Mouse (Mus musculus) left cerebral cortex, adult 9 months (tissue): Measurements from ENCODE around the gene Eif3c.

Source experiments
- DNase-seq, 2 experiments: peaks; one replicate each; pipeline ENCODE4 v3.0.0; 2022; ENCODE audit warnings: low spot score in 2 of 2

Gene Eif3c

DNA sequence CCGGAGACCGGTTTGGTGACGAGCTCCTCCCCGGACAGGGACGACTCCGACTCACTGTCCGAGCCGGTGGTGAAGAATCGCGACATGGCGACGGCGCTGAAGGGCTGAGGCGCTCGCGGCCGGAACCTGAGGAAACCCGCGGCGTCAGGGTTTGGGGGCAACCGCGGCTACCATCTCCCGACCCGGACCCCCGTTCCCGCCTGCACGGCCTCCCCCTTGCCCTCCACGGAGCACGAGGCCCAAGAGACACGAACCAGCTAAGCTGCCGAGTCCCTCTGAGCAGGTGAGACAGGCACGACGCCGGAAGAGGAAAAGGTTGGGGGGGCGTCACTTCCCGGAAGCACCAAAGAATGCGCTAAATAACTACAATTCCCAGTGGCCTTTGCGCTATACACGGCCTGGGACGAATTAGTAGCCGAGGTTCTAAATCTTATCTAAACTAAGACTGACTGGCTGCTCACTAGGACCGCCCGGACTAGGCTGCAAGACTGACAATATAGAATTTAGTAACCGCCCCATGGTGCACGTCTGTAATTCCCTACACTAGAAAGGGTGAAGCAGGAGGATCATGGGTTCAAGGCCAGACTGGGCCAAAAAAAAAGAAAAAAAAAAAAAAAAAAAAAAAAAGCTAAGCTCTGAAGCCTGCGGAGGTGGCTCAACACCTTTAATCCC is at the start of gene Eif3c:
TSS of gene Eif3c (minus strand) at position 318 of the 672 bp plus-strand sequence.
- DNase-seq = peak; percentile 77 to 92

DNA sequence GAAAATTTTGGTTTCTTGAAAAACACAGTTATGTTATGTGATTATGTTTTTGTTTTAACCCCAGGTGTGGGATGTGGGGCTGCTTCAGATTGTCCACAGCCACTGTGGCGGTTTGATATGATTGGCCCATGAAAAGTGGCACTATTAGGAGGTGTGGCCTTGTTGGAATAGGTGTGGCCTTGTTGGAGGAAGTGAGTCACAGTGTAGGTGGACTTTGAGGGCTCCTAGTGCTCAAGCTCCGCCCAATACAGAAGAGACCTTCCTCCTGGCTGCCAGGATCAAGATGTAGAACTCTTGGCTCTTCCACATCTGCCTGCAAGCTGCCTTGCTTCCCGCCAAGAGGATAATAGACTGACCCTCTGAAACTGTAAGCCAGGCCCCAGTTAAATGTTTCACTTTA is 46.5 kb upstream of the Eif3c start:
- DNase-seq = no peak

DNA sequence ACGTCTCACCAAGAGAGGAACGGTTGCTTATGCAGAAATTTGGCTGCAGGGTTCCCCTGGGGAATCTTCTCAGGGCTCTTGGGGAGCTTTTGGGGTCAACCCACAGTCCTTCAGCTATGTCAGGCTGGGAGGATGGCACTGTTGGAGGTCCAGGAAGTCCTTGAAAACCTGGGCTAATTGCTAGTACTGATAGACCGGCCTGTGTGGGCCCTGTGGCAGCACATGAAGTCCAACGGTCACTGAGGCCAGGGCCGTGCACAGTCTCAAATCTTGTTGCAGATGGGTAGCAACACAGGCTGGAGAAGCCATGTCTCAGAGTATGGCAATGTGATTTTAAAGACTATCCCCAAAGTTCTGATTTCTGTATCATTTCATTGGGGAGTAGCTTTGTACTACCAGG is 41.6 kb upstream of the Eif3c start:
- DNase-seq = no peak

DNA sequence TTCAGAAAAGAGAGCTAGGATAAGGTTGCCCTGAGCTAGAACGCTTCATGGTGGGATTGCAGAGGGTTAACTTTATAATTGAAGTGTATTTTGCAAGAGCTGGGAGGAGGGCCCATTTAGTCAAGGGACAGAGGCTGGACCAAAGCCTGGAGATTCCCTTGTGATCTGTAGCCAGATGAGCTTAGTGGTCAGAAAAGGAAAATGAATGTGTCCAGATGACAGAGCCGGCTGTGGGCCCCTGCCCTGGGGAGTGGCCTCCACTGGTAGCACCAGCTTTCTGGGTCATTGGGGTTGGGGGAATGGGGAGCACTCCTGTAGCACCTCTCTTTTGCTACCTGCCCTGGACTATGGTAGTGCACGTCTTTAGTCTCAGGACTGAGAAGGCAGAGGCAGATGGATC is 40.9 kb upstream of the Eif3c start:
- DNase-seq = no peak

DNA sequence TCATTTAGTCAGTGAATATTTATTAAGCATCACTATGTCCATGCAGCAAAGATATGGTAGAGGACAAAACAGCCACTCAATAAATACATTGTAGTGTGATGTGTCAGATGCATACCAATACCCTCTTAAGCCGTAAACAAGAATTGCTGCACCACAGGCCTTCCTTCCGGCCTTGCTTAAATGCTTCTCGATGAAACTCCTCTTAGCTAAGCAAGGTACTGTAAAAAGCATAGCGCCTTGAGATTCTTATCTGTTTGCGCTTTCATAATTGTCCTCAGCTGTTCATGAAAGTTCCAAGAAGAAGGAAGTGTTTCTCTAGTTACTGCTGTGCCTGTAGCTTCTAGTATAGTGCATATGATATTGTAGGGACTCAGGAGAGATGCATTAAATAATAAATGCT is 40.4 kb upstream of the Eif3c start:
- DNase-seq = no peak

DNA sequence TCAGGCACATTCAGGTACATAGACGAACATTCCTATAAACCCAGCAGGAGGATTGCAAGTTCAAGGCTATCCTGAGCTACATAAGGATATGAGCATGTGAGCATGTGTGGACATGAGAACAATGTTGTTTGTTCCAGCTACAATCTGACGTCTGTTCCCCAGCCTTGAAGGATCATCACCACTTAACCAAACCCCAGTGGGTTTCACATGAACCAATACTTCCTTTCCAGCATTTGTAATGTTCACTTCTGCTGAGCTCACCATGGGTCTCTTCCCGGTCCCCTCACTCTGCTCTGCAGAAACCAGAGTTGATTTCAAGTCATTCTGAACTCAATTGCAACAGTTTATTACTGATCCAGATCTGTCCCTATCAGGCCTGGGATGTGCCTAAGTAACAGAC is 36.4 kb upstream of the Eif3c start:
- DNase-seq = no peak

DNA sequence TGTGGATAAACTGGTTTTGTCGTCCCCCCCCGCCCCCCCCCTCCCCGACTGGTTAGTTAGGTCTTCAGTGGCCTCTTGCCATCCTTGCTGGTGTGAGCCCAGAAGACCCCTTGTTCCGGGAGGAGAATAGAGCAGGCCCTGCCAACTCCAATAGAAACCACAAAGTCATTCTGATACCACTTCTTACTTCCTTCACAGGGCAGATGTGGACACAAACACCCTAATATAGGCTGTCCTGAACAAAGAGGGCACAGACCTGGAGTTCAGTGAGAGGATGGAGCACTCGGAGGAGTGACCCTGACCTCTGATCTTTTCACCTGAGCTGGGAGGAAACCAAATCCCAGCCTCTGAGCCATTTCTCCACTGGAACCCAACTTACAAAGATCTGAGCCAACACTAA is 35.7 kb upstream of the Eif3c start:
- DNase-seq = no peak

DNA sequence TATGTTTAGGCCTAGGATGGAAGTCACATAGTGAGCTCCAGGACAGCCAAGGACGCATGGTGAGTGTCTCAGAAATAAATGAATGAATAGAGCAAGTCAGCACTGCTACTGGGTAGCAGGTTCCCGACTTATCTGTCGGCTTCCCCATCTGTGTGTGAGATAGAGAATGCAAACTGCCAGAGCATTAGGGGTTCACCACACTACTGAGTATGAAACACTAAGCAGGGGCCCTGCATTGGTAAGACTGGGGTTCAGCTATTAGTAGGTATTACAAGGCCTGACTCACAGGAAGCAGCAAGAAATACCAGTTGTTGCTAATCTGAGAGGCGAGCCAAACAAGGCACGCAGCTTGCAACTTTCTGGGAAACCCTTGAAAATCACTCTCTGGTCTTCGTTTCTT is 32.7 kb upstream of the Eif3c start:
- DNase-seq = no peak

DNA sequence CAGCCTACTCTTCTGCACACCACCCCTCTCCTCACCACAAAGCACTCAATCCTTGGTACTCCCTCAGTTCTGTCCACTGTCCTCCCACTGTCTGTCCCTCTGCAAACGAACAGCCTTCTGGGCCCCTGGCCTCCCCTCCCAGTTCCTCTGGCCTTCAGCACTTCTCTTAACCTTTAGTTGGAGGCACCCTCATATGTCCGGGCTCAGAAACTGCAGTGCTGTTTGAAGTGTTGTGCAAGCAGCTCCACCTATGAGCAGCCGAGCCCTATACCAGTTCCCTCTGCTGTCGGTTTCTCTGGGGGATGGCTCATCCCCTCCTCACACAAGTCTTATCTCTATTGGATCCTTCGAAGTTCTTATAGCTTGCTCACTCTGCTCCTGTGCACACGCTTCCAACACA is 30.2 kb upstream of the Eif3c start:
- DNase-seq = no peak

DNA sequence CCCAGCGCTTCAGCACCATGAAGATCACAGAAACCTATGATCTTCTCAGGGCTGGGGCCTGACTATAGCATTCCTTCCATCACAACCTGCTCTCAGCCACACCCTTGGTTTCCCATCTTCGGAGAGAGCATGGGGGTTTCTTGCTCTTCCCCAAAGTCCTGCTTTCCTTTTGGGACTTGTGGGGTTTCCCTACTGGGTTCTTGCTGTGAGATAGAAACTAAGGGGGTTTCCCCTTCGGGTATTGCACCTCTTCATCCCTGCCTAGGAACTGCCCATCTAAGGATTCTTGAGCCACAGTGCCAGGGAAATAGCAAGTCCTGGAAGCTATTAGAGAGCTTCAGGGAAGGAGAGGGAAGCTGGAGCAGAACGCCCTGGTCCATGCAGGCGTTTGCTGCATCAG is 29.7 kb upstream of the Eif3c start:
- DNase-seq = no peak

DNA sequence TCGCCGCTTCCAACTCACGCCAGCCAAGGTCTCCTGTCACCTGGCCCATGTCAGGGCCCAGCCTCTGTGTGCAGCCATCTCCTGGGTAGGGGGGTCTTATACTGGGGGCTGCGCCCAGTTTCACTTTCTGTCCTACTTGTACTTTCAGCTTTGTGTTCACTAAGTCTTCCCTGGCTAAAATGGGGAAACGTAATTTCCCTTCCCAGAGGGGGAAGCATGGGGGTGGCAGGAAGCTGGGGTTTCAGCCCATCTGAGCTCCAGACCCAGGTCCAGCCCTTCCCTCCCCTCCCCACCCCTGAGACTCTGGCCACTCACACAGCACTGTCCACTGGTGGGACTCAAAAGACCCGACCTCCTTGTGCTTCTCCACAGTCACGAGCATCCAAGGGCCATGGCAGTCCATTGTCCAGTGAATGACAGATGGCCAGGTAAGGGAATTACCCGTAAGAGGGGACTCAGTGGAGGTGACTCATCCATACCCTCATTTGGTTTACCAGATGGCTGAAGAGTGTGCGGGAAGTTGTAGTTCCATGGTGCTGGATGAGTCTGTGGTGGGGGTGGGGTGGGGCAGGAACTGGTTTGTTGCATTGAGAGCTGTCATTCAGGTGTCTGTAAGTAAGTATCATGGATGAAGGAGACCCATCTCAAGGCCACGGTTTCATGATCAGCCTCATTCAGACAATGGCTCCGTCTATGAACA is 28.8 kb upstream of the Eif3c start, which contains the start of gene Il27:
TSS of gene Il27 (minus strand) at position 80 of the 700 bp plus-strand sequence.
- DNase-seq = no peak

DNA sequence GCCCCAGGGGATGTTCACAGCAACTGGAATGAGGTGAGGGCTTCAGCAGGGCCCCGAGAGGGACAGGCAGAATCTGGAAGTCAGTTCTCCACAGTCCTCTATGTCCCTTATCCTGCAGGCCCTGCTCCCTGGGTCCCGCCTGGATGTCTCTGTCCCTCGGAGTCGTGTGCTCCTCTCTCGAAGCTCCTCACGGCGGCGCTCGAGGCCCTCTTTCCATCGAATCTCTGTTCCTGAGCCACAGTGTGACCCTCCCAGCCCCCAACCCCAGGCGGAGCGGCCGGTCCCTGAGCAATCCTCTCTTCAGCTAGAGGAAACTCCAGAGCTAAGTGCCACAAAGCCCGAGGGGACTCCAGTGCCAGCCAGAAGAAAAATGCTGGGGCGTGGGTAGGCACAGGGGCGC is 21.6 kb upstream of the Eif3c start:
- DNase-seq = peak in 1 of 2 experiments; percentile 32

DNA sequence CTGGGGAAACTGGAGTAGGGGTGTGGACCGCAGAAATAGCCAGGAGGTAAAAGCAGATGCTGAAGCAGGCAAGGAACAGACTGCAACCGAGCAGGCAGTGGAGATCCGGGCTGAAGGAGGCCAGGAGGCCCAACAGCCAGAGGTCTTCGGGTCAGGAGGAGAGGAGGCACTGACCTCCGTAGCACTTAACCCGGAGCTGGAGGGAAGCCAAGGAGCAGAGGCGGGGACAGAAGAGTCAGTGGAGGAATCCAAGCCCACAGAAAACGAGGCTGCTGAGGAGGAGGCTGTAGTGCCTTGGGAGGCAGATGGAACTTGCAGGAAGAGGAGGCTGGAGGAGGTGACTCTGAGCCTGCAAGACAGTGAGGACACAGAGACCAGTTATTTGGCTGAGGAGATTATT is 20.6 kb upstream of the Eif3c start:
- DNase-seq = no peak

DNA sequence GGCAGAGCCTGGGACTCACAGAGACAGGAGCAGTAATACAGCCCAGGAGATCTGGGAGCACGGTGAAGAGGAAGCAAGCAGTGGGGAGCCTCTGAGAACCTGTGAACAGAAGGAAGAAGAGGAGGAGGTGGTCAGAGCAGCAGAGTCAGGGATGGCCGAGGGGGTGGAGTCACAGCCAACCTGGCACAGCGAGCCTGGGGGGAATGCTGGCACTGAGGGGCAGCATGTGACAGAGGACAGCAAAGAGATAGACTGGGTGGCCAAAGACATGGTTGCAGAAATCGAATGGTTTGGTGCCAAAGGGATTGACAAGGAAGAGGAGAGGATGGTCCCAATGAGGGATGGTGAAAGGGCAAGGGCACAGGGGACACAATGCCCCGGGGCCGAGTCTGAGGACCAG is 19.5 kb upstream of the Eif3c start, which contains the start of gene Cln3:
TSS of gene Cln3 (minus strand) at position 101 of the 400 bp plus-strand sequence.
- no peak for DNase-seq

DNA sequence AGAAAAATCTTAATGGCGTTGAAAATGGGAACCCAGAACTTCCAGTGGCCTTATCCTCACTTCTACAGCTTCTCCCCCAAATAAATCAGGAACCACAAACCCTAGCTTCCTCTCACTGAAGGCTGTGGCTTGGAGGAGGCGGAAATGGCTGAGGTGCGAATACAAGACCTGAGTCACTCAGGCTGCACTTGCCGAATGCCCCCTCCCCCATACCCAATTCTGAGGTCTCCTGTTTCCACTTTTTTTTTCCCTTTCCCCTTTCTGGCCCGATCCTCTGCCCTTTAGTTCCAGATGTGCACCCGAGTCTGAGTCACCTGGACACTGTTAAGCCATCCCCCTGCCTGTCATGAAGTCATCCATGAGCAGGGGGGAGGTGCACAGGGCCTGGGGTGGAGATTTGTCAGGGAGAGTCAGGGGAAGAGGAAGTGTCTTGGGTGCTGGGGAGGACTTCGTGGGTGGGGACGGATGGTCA is 18.3 kb upstream of the Eif3c start, which contains the start of gene Apobr:
TSS of gene Apobr (plus strand) at position 437 of the 472 bp plus-strand sequence.
- no peak for DNase-seq

DNA sequence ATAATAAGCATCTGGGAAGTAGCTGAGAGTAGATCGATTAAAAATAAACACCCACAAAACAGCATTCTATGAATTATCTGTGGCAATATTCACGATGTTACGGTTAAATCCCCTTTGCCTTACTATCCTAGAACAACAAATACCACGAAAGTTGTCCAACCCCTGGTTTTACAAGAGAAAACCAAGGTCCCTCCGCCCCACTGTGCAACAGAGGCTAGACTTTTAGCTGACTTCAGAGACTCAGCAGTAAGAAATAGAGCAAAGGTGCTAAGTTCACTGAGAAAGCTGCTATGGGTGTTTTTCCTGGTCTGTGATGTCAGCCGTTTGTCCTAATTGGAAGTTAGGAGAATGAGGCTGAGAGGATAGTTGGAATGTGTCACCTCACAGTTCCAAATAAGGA is 17.6 kb upstream of the Eif3c start:
- DNase-seq = no peak

DNA sequence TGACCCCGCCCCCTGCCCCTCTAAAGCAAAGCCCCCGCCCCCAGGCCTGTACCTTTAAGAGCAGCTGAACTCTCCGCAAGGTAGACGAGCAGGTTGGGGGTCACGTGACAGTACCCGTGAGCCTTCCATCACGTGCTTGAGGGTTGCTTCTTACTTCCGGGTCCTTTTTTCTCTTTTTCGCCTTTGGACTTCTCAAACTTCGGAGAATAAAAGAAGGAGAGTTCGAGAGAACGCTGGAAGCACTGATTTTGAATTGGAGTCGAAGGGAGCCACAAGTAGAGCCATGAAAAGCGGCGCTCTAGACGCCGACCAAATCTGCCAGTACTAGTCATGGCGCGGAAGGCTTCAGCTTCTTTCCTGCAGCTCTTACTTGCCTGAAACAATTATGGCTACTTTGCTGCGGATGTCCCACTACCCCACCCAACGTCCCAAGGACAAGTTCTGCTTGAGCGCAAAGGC is 17.1 kb upstream of the Eif3c start:
- peak; percentile 72 to 88 for DNase-seq

DNA sequence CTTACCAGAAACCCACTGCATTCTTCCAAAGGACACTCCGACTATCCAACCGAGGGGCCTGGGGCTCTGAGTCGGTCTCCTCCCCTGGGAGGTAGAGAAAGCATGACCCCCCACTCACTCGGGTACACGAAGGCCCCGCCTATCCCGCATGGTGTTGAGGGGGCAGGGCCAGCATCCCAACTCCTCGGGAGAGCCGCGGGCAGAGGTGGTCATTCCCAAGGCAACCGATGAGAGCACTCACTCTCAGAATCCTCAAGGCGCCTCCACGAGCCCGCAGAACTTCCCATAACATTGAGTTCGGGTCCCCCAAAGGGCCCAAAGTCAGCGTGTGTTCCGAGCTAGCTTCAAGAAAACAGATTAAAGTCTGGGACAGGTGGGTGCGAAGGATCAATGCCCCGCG is 16.5 kb upstream of the Eif3c start:
- DNase-seq = no peak

DNA sequence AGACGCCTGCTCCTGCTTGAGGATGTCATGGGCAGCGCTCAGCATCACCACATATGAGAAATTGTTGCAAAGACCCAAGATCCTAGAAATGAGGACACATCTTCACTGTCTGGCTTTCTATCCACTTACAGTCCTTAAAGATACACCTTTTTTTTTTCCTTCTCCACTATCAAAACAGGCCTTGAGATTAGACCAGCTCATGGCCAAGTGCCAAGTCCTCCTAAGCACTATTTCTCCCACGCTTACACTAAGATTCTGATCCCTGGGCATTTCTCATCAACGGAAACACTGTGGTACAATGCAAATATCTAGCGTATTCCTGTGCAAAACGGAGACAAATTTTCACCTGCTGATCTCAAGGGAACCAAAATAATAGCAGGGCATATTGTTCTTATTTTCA is 15.4 kb upstream of the Eif3c start:
- no peak for DNase-seq

DNA sequence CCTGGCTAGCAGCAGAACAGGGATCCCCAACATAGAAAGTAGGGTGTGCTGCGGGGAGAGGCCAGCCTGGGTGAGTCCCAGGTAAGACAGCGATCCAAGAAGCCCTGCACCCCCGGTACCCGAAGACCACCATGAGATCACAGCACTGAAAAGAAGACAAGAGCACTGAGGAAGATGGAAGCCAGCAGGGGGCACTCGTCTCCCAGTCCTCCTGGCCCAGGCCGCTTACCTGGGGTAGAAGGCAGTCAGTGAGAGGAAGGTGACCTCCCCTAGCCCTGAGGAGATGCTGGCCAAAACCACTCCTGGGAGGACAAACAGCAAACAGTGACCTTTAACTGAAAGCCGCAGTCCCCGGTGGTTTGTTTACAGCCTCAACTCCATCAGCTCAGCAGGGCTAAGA is 13.0 kb upstream of the Eif3c start:
- DNase-seq = peak in 1 of 2 experiments; percentile 44

DNA sequence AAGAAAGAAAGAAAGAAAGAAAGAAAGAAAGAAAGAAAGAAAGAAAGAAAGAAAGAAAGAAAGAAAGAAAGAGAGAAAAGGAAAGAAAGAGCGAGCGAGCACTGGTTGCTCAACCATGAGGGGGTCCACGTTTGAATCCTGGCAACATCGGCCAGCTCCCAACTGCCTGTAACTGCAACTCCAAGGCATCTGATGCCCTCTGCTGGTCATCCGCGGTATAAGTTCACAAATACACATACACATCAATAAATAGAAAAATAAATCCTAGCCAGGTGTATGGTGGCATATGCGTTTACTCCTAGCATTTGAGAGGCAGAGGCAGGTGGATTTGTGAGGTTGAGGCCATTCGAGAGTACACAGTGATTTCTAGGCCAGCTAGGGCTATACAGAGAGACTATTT is 10.7 kb upstream of the Eif3c start:
- DNase-seq = peak in 1 of 2 experiments; percentile 36

DNA sequence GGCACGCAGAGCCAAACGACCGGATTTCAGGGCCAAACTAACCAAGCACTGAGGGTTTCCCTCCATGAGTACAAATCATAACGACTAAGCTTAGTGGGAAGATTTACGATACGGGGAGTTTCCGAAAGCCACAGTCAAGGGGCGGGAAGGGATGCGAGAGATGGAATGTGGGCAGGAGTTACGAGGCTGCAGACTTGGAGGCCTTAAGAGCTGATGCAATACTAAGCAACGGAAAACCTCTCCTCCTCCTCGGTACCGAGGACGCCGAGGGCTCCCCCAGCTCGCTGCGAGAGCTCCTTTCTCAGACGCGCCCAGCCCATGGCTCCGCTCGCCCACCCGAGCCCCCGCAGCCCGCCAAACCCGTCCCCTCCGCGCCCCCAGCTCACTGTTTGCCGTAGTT is 518 bp downstream of the Eif3c start:
- no peak for DNase-seq

DNA sequence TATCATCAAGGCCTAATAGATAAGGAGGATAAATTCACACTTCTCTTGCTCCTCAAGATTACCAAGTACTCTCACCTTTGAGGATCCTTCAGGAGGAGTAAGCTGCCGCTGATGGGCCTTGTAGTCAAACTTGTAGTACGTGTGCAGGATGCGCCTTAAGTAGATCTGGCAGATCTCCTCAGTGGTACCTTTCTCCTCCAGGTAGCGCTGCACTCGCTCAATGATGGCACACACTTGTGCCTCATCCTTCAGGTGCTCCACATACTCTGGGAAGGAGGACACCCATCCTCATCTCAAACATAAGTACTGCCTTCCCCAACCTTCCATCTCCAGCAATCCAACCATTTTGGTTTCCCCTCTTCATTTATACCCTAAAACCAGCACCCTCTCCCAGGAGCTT is 9.6 kb downstream of the Eif3c start:
- no peak for DNase-seq
